Mouse (Mus musculus): ENCODE results near the gene Lrrc46.

Lrrc46 gene

GRCm38 (mm10) chr11:97013121-97013670 is 28.0 kb downstream of the Lrrc46 start, which contains the start of gene Sp6:
Sp6 (plus strand) TSS chr11:97013394.
- no peak for DNase-seq (ENCODE audit: low spot score in 2 of 2)

GRCm38 (mm10) chr11:97009198-97009790 is 31.9 kb downstream of the Lrrc46 start:
- no peak for DNase-seq (ENCODE audit: low spot score in 2 of 2)

GRCm38 (mm10) chr11:97007093-97007794 is 34.0 kb downstream of the Lrrc46 start:
- no peak for DNase-seq (ENCODE audit: low spot score in 2 of 2)

- DNase-seq (ENCODE audit: low spot score in 2 of 2): no peak
Observed at GRCm38 (mm10) chr11:97003170-97003569, 38.0 kb downstream of the Lrrc46 start.

GRCm38 (mm10) chr11:96997380-96997956 is 43.7 kb downstream of the Lrrc46 start:
- no peak for DNase-seq (ENCODE audit: low spot score in 2 of 2)

GRCm38 (mm10) chr11:96996773-96997379 is 44.3 kb downstream of the Lrrc46 start:
- DNase-seq (ENCODE audit: low spot score in 2 of 2): no peak

- no peak for DNase-seq (ENCODE audit: low spot score in 2 of 2)
Observed at GRCm38 (mm10) chr11:96995836-96996772, 45.1 kb downstream of the Lrrc46 start.

GRCm38 (mm10) chr11:96995031-96995430 is 46.2 kb downstream of the Lrrc46 start:
- DNase-seq (ENCODE audit: low spot score in 2 of 2): no peak

- DNase-seq (ENCODE audit: low spot score in 2 of 2): no peak
Observed at GRCm38 (mm10) chr11:96992722-96993311, 48.4 kb downstream of the Lrrc46 start.

GRCm38 (mm10) chr11:96991501-96991900 is 49.7 kb downstream of the Lrrc46 start:
- no peak for DNase-seq (ENCODE audit: low spot score in 2 of 2)

- DNase-seq (ENCODE audit: low spot score in 2 of 2): peak in 1 of 2 experiments; percentile 14
Observed at GRCm38 (mm10) chr11:96987873-96988655, 53.1 kb downstream of the Lrrc46 start.

GRCm38 (mm10) chr11:96986463-96986862 is 54.7 kb downstream of the Lrrc46 start:
- DNase-seq (ENCODE audit: low spot score in 2 of 2): no peak

GRCm38 (mm10) chr11:96984903-96985302 is 56.3 kb downstream of the Lrrc46 start:
- DNase-seq (ENCODE audit: low spot score in 2 of 2): no peak
